Mouse (Mus musculus) lung, adult 18-20 months (tissue): ENCODE measurements at regions not wholly inside any gene's neighbourhood (a gene's known extent, or its start where the extent isn't known, plus 50 kb on each side); places are given as distances from the start of the nearest gene placed in this dataset.

Experiments
- DNase-seq, 2 experiments: peaks; one replicate each; pipeline ENCODE4 v3.0.0; 2022; ENCODE audit warnings: mixed read lengths in 2 of 2

DNA sequence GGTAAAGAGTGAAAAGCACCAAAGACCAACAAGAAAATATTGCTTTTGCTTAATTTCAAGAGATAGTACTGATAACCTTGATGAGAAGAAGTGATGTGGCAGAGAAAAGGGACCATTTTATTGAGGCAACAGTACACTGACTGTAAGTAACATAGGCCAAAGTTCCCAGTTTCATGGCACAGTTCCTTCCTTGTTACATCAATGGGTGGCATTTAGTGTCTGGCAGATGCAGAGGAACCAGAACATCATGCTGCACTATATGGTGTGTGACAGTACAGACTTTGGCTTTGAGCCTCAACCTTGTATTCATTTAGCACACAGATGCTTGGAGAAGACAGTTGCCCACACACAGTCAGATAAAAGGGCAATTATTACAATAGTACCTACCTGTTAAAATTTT is 123.7 kb upstream of the Tent5a start:
- no peak for DNase-seq

GRCm38 (mm10) chr9:85449493-85449892 is 122.3 kb upstream of the Tent5a start:
- no peak for DNase-seq

DNA sequence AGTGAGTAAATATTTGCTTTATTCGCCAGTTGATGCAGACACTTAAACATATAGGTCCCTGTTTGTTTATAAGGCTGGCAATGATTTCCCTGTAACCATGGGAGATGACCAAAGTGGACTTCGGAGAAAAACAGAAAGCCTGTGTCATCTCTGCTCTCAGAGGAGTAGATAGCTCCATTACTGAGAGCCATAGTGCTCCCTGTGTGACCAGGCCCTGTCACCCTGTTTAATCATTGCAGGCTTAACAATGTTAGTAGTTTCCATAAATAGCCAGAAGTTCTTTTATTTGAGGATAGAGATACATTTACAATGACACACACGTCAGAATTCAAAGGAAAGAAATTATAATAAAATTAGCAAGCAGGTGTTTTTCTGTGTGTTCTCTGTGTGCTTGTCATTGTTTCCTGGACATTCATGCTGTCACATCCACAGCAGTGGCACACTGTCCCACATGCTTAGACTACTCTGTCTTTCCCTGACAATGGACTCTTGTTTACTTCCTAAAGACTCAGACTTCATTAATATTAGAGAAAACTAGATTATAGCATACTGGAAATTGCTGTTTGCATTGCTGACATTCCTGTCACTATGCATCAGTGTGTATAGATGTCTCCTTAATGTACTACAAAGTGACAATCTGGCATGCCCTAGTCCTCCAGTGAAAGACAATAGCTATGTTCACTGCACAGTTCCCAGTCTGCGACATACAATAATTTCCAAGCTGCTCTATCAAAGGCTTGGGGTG is 115.8 kb upstream of the Tent5a start:
- DNase-seq = no peak

- DNase-seq = no peak
Measured at GRCm38 (mm10) chr9:85439664-85440063, 112.5 kb upstream of the Tent5a start.

DNA sequence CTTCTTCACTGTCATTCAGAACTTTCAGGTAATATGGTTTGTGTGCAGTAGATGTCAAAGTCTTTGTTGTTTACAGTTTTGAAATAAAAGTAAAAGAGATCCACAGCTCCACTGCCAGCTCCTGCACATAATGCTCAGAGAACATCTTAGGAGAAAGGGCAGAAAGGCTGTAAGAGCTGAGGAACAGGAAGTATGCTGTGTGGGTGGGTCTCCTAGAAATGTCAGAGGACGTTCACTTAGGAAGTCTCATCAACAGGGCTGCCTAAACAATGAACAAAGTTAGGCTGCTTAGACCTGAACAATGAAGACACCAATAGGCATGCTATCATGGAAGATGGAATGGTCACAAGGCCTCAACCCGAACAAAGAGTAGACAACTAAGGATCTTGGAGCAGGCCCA is 105.1 kb upstream of the Tent5a start:
- no peak for DNase-seq

DNA sequence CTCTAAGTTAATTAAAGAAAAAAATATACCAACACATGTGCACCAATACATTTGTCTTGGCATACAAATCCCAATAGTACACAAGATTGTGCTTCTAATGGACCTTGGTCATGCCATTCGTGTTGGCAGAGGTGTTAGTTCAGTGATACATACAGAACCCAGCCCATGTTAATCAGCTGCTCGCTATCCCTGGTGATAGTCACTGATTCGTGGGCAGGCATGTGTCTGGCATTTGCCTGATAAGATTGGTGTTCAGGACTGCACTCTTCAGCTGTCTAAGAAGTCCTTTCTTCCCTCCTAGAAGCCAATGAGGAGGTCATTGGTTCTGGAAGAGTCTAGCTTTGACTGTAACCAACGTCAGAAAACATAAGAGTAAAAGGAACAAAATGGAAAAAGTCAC is 99.7 kb upstream of the Tent5a start:
- DNase-seq = no peak

DNA sequence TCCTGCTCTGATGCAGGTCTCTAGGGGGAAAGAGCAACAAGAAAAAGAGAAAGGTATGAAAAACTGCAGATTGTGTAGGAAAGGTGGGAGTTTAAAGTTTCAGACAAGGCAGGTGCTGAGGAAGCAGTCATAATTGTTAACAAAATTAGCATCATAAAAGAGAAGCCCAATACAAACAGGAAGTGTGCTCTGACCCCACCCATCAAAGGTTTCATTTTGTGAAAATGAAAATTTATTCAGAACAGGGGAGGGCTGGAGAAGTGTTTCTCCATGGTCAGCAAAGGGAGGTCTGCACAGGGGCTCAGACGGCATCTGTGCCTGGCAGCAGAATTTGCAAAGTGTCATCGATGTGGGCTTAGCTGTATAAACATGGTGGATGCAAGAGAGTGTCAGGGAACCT is 96.8 kb upstream of the Tent5a start:
- no peak for DNase-seq

- DNase-seq = no peak
Measured at GRCm38 (mm10) chr9:85414391-85414790, 87.2 kb upstream of the Tent5a start.

DNA sequence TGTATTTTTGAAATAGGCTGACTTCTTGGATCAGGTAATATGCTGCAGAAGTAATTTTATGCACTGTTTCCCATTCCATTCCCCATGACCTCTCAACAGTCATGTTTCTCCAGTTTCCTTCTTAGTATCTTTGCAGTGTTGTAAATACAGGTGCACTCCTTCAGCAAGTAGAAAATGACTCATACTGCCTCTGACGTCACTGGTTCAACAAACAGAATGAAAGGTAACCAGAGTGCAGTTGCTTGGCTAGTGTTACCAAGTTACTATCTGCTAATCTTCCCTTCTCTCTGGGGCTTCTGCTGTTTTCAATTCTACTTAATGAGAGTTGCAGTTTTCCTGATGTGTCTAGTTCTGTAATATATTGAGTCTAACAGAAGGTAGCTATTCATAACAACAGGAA is 86.7 kb upstream of the Tent5a start:
- DNase-seq = peak in 1 of 2 experiments; percentile 39

DNA sequence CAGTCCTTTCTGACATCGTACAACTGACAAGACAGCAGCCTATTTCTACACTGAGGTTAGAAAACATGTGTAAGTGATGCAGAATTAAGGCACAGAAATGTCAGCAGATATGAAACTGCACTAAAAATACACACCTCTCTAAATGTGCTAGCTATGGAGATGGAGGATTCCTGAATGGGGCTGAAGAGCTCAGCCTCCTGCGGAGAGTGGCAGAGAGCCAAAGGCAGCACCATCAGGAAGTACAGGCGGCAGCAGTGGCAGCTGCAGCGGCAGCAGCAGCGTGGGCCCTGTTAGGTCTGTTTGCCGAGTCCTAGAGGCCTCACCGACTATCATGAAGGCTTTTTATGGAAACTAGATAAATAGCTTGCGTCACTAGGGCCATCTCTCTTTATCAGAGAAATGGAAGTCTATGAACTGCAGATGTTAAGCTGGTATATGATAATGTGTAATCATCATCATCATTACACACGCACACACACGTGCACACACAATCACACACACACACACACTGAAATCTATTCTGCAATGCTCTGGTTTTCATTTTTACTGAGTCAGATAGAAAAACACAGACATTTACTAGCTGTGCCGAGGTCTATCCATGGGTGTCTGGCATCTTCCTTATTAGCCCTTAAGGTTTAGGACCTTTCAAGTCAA is 83.6 kb upstream of the Tent5a start:
- DNase-seq = peak; percentile 10 to 26

- no peak for DNase-seq
Measured at GRCm38 (mm10) chr9:85409974-85410506, 82.9 kb upstream of the Tent5a start.

GRCm38 (mm10) chr9:85408461-85408860 is 81.3 kb upstream of the Tent5a start:
- no peak for DNase-seq

- DNase-seq = no peak
Measured at GRCm38 (mm10) chr9:85407592-85407991, 80.4 kb upstream of the Tent5a start.

DNA sequence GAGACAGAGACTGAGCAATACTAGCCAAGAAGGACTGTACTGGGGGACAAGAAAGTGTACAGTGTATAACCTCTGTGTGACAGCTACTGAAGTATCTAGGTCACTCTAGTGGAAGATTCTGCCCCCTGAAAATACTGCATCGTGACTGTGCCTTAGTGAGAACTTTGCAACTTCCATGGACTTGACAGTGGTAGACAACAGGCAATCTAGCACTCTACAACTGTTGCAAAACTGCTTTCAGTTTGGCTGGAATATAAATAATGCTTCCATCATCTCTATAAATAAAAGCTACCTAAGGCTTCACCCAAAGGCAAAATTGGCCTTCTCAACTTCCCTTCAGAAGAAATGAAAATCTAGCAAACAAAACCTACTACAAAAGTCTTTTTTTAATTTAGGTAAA is 74.6 kb upstream of the Tent5a start:
- DNase-seq = no peak

GRCm38 (mm10) chr9:85400600-85401313 is 73.6 kb upstream of the Tent5a start:
- DNase-seq = no peak

- no peak for DNase-seq
Measured at GRCm38 (mm10) chr9:85394975-85395374, 67.8 kb upstream of the Tent5a start.

DNA sequence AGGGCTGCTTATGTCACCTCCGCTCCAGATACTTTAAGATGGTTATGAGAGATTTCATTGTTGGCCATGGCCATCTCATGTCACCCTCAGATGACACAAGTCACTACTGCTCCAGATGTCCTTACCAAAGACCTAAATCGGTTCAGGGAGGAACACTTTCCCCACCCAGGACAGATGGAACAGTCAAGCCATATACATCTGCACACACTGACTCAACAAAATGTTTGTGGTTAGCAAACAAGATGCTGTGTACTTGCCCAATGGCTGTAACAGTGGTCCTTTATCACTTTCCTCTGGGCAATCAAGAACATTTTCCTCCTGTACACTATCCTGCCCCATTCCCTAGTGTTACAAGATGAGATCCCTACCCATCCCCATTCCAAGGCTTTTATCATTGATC is 64.1 kb upstream of the Tent5a start:
- no peak for DNase-seq

DNA sequence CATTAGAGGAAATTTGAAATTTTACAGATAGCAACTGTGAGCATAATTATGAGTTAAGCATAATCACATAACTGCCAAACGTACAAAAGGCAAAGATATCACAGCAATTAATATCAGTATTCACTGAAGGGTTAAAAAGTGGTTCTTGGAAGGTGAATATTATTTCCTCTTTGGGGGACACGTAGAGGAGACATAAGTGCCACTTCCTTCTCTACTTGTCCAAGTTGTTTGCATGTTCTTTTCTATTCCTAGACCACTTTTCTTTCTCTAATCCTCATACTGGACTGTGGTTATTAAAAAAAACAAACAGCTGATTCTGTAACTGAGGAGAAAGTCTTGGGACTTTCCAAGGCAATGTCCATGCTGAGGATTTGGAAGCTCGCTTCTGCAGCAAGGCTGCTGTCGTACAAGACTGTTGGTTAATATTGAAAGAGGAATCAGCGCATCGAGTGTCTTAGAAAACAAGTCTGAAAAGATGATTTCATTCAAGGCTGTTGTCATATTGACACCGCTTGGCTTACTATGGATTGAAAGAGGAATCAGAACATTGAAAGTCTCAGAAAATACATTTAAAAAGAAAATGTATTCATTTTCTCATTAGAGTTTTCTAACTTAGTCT is 61.7 kb upstream of the Tent5a start:
- no peak for DNase-seq

GRCm38 (mm10) chr9:85382413-85382812 is 55.3 kb upstream of the Tent5a start:
- DNase-seq = no peak

DNA sequence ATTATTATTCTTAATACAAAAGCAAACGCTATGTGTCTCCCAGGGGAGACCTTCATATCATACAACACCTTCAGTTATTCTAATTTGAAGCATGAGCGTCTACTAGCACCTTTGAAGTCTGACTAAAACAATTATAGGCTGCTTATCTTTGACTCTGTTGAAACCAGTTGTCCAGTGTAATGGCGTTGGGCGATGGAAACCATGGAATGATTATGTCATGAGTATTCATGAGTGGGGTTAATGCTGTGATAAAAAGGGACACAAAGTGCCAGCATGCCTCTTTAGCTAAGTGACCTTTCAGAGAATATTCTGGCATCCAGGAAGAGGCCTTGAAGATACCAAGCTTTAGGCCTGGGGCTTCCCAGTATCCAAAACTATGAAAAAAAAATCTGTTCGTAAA is 53.6 kb upstream of the Tent5a start:
- no peak for DNase-seq

- no peak for DNase-seq
Measured at GRCm38 (mm10) chr9:85379135-85379534, 52.0 kb upstream of the Tent5a start.
